Mouse (Mus musculus): ENCODE results near the gene Sim1.

The Sim1 gene

GRCm38 (mm10) chr10:50901601-50902475 lies 7.3 kb downstream of the Sim1 start:
- DNase-seq (ENCODE audit: low spot score in 2 of 2): no peak

DNA sequence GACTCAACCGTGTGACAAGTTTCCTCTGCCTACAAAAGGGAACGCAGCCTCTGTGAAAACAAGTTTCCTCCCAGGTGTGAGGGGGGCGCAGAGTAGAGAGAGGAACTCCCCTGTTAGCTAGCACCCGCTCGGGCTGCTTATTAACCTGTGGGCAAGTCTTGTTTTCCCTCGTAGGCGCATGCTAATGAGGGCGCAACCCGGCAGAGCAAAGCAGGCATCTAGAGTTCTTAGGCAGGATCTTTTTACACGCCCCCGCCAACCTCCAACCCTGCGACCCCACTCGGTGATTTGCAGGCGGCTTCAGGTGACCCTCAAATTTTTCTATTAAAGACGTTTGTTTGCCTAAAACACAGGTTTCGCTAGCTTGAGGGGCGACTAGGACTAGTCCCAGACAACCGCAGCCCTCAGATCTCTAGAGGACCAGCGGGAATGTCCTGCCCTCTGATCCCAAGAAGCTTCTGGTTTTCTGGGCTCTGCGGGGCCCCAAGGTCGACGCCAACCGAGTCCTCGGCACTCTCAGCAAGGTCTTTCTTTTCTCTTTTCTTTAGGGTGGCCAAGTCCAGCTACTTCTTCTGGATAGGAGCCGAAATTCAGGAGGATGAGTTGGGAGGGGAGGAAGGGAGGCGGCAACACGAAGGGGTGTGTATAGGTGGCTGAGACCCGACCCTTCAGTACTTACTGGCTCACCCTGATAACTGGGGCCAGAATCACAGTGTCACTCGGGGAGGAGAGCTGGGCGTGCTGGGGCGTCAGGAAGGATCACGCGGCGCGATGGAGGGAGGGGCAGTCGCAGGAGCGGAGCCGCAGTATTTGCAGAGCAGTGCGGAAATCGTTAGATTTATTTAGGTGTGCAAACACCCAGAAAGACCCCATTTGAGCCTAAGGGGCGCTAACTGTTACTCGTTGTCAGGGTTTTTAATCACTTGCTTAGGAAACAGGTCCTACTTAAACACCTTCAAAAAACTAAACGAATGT lies 8.5 kb downstream of the Sim1 start:
- no peak for DNase-seq (ENCODE audit: low spot score in 2 of 2)

GRCm38 (mm10) chr10:50903846-50904763 lies 9.6 kb downstream of the Sim1 start:
- no peak for DNase-seq (ENCODE audit: low spot score in 2 of 2)

DNA sequence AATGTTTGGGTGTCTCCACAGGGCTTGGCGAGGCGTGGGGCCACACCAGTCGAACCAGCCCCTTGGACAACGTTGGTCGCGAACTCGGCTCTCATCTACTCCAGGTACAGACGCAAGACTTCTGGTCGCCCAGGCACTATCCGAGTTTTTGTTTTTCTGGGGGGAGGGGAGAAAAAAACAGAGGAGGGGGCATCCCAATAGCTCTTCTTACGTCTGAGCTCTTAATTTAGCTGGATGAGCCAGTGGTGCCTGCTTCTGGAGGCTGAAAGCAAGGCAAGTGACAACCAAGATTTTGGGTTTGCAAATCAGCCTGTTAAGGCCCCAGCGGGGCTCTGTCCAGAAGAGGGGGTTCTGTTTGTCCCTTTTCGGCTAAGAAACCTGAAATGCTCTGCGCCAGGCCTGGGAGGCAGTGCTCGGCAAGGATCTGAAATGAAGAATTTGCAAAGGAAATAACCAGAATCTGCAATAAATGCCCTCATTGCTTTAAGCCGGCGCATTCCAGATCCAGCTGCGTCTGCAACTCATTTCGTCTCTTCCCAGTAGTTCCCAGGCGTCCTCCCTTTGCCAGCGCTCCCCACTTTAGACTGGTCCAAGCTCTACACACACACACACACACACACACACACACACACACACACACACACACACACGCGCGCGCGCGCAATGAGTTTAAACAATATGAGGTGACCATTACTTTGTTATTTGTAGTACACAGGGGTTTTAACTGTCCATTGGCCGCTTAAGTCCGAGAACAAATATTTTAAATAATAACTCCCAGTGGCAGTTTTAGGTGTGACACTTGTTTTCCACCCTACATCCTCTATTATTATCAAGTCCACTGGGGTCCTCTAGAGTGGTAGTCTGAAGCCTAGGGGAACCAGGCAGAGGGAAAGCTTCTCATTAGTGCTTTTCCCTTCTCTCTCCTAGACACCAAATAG lies 10.5 kb downstream of the Sim1 start:
- DNase-seq (ENCODE audit: low spot score in 2 of 2): no peak

DNA sequence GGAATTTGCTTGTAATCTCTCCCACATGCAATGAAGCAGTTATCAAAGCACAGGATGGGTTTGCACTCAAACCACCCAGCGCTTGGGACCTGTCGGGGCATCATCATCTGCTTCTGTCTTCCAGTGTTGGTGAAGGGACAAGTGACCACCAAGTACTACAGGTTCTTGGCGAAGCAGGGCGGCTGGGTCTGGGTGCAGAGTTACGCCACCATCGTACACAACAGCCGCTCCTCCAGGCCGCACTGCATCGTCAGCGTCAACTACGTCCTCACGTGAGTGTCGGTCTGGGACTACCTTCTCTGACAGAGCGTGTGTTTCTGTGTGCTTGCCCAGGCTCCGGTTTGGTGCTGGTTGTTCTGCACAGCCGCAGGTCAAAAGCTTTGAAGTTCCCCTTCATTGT lies 15.8 kb downstream of the Sim1 start:
- DNase-seq (ENCODE audit: low spot score in 2 of 2): no peak

GRCm38 (mm10) chr10:50910861-50911410 lies 16.4 kb downstream of the Sim1 start:
- DNase-seq (ENCODE audit: low spot score in 2 of 2): no peak

DNA sequence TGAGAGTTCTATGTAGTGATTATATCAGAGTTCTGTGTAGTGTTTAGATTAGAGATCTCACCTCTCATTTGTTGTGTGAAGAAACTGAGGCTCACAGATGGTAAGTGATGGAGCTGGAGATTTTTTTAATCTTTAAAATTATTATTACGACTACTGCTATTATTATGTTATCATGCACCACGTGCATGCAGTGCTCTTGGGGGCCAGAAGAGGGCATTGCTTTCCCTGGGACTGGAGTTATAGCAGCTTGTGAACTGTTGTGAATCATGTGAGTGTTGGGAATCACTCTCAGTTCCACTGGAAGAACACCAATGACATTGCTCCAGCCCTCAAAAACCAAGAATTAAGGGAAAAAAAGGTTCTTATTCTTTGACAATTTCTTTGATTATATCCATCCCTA lies 21.1 kb downstream of the Sim1 start:
- no peak for DNase-seq (ENCODE audit: low spot score in 2 of 2)

DNA sequence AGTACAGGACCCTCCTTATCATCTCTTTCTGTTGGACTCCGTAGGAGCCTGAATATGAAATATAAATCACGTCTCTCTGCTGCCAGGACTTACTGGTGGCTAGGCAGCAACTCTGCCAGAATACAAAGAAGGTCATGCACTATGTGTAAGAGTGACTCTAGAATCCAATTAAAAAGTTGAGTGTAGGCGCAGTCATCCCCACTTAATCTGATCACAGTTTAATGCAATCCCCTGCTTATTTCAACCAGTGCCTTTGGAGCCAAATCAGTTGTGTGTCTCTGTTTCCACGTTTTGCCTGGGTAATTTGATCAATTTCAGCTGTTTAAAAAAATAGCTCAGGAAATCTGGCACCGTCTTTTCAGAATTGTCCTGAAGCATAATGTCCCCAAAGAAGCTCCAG lies 34.7 kb downstream of the Sim1 start:
- no peak for DNase-seq (ENCODE audit: low spot score in 2 of 2)

DNA sequence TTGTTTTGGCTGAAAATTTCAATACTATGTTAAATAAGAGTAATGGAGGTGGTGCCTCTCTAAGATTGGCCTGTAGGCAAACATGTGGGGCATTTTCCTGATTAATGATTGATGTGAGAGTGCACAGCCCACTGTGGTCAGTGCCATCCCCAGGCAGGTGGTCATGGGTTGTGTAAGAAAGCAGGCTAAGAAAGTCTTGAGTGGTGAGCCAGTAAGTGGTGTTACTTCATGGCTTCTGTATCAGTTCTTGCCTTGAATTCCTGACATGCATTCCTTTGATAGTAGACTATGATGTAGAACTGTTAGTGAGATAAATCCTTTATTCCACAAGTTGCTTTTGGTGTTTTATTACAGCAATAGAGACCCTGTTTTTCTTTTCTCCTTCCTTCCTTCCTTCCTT lies 41.1 kb downstream of the Sim1 start:
- no peak for DNase-seq (ENCODE audit: low spot score in 2 of 2)

GRCm38 (mm10) chr10:50973625-50974024 lies 79.1 kb downstream of the Sim1 start:
- DNase-seq (ENCODE audit: low spot score in 2 of 2): no peak

DNA sequence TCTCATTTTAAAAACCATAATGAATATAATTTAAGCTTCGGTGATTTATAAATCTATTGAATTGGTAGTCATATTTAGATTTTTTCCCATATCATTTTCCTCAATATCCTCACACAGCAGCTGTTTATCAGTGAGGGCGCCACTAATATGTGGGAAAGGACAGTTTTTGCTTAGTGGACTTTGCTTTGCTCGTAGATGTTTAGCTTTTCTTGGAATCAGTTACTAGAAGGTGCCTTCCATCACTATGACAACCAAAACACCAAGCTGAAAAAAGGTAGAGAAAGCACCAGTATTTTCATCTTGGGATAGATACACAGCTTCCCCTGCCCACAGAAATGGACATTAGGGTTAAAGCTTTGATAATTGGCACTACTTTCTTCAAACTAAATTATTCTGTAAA lies 87.3 kb downstream of the Sim1 start:
- no peak for DNase-seq (ENCODE audit: low spot score in 2 of 2)

- DNase-seq (ENCODE audit: low spot score in 2 of 2): no peak
Measured at GRCm38 (mm10) chr10:50983620-50984019, 89.1 kb downstream of the Sim1 start.

GRCm38 (mm10) chr10:51007798-51008197 lies 113.2 kb downstream of the Sim1 start:
- no peak for DNase-seq (ENCODE audit: low spot score in 2 of 2)

DNA sequence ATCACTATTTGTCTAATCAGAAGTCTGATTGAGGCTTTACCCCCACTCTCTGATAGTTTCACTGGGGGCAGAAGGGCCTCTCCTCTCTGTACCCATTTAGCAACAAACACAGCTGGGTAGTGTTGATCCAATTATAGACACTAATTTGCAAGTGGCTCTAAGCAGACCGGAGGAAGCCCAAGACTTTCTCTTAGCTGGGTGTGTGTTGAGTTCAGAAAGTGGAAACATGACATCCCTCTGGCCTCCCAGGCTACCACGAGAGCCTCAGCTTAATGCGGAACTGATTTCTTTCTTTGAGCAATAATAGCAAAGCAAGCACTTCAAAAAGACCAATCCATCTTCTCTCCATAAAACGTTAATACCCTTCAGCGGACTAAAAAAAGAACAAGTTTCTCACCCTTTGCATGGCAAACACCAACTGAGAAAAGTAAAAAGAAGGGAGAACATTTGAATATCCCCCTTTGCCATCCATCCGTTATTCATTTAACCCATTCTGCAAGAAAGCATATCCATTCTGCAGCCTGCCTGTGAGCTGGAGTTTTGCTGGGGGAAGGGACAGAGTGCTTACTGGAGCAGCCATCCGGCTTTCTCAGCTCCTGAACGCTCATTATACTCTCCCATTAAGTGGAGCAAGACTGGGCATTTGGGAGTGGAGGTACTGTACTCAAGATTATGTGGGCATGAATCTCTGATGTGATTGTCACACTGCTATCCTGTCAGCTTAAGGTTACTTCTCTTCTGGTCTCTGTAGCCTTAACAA lies 117.0 kb downstream of the Sim1 start:
- DNase-seq (ENCODE audit: low spot score in 2 of 2): no peak

- DNase-seq (ENCODE audit: low spot score in 2 of 2): no peak
Measured at GRCm38 (mm10) chr10:51014901-51015300, 120.3 kb downstream of the Sim1 start.

DNA sequence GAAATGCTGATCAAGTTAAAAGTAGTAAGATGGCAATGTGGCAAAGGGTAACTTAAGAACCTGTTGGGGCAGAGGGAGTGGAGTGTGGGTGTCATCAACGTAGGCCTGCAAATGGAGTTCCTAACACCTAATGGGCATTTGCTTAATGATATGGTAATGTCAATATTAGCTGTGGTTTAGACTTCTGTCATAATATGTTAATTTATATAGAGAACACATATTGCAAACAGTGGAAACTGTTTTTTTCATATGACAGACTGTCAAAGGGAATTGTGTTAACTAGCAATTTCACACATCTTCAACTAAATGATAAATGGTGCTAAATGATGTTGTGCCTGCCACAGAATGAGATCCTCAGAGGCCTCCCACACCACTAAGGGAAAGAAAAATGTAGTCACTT lies 120.8 kb downstream of the Sim1 start:
- no peak for DNase-seq (ENCODE audit: low spot score in 2 of 2)

DNA sequence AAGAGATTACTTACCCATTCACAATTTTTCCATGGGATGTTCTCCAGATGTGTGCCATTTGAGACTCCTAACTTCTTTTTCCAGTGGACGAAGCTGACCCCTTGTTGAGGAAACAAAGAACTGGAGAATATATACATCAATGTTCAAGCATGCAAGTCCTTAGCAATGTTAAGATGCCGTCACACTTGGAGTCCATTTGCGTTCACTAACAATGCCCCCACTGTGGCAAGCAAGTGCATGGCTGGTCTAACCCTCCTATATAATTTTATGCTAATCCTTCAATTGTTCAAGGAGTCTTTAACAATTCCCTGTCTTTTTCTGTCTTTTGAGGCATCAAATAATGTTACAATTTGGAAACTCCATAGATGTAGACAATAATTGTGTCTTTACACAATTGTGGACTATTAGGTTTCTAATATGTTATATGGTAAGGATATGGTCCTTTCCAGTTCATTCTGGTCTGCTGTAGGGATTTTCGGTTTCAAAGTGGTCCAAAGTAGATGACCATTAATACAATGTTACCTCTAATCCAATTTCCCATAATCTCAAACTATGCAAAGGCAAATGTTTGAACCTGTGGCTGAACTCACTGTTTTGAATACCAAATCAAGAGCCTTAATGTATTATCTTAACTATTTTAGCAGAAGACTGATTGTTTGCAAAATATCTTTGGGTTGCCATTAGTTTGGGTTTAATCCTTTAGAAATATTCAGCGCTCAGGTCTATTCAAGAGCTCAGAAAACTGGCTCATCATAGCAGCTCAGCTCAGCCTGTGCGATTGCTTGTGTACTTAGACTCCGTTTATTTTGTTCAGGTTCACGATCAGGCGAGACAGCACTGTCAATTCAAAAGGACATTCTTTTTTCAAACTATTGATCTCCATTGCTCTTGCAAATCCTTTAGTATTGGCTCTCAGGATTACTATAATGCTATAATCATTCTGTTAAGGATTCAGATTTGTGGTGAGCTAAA lies 129.0 kb downstream of the Sim1 start:
- no peak for DNase-seq (ENCODE audit: low spot score in 2 of 2)

Data from frontal cortex, postnatal 36 days (tissue).